Comparison of ENCODE assay signal across 8 mouse cellular contexts in the genomic region with DNA sequence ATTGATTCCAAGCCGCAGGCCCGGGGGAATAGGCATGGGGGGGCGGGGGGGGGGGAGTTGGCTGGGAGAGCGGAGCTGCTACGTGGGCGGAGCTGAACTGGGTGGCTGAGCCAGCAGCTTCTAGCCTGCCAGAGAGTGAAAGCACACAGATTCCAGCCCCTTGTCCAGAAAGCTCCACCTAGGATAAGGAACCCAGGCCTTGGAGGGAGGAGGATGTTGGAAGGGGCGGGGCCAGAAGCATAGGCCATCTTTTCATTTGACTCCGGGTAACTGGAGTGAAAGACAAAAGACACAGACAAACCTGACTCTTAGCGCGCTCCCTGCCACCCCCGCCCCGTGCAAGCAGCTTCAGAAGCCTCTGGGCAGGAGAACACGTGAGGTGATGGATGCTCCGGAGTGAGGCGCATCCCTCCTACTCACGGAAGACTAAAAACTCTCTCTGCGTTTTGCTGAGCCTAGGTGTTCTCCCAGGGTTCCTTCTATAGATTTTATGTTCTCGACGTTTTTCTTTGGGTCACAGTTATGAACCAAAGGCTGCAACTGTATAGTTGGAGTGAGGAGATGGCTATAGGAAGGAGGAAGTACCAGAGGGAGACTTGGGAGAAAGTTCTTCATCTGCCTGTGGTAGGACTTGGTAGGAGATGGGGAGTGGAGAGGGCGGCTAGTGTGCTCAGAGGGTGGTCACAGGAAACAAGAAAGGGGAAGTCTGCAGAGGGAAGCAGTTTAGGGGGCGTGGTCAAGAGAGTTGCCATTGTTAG.
DNase-seq lines count a peak whose midpoint lies in the region; ATAC-seq and TF ChIP-seq lines count a peak whose summit lies in the region.

No protein-coding gene starts in this region.

- TF ChIP-seq CTCF in testis, adult 2 months (IDR thresholded peaks at IDR 0.05; ENCODE audit: control insufficient read depth, insufficient read depth, insufficient replicate concordance, low read depth, low read length): no peak

- no peaks in the 10 kb centered on the region for H3K36me3 ChIP-seq in forebrain, embryonic 11.5 days (ENCODE audit: control insufficient read depth, insufficient read depth, low read length)
- no peaks in the 10 kb centered on the region for H3K36me3 ChIP-seq in heart, embryonic 16.5 days (ENCODE audit: control insufficient read depth, insufficient read depth)
- H3K36me3 ChIP-seq in liver, embryonic 15.5 days (replicated peaks): no peaks in the 10 kb centered on the region
- no peaks in the 10 kb centered on the region for H3K36me3 ChIP-seq in neural tube, embryonic 11.5 days (ENCODE audit: control insufficient read depth, insufficient read depth, low read length)
- H3K36me3 ChIP-seq in testis, adult 2 months (ENCODE audit: control insufficient read depth, insufficient read depth, low read length): no peaks in the 10 kb centered on the region

- peak overlapping the region; percentile 27 for H3K4me3 ChIP-seq in forebrain, embryonic 11.5 days (ENCODE audit: low read depth, low read length)
- H3K4me3 ChIP-seq in heart, embryonic 16.5 days (ENCODE audit: low read length): peak overlapping the region; percentile 56
- no peak overlapping the region; the same call in 1 of the 2 replicates for H3K4me3 ChIP-seq in liver, embryonic 15.5 days (replicated peaks)
- H3K4me3 ChIP-seq in neural tube, embryonic 11.5 days (ENCODE audit: low read depth, low read length): peak overlapping the region; percentile 34
- peak overlapping the region; percentile 56 for H3K4me3 ChIP-seq in testis, adult 2 months (ENCODE audit: control insufficient read depth, low read depth, low read length)

- no peaks in the 10 kb centered on the region for H3K9me3 ChIP-seq in forebrain, embryonic 11.5 days (ENCODE audit: control insufficient read depth, low read length)
- H3K9me3 ChIP-seq in heart, embryonic 16.5 days (replicated peaks; ENCODE audit: control insufficient read depth, low read length): no peaks in the 10 kb centered on the region
- H3K9me3 ChIP-seq in liver, embryonic 15.5 days (replicated peaks): no peaks in the 10 kb centered on the region
- H3K9me3 ChIP-seq in neural tube, embryonic 11.5 days (ENCODE audit: control insufficient read depth, low read length): no peaks in the 10 kb centered on the region

- DNase-seq in A20 (ENCODE audit: low read depth, low spot score): peak; percentile 90
- peak; percentile 53 to 74 for DNase-seq in adrenal gland, postnatal 36 days
- peak; percentile 85 for DNase-seq in forebrain, embryonic 11.5 days (ENCODE audit: low spot score)
- DNase-seq in kidney, postnatal 25 days: peak; percentile 78 to 89
- peak; percentile 72 for DNase-seq in neural tube, embryonic 11.5 days (ENCODE audit: low spot score)

- no peaks in the 10 kb centered on the region for H3K27me3 ChIP-seq in forebrain, embryonic 11.5 days (ENCODE audit: control insufficient read depth, insufficient read depth, low read length)
- peaks cover 5% of the 10 kb centered on the region for H3K27me3 ChIP-seq in heart, embryonic 16.5 days (ENCODE audit: control insufficient read depth, insufficient read depth, low read length)
- H3K27me3 ChIP-seq in liver, embryonic 15.5 days: no peaks in the 10 kb centered on the region; the same call in 1 of the 2 replicates
- H3K27me3 ChIP-seq in neural tube, embryonic 11.5 days (ENCODE audit: control insufficient read depth, insufficient read depth, low read length): no peaks in the 10 kb centered on the region
- H3K27me3 ChIP-seq in testis, adult 2 months (ENCODE audit: control insufficient read depth, insufficient read depth, low read length): no peaks in the 10 kb centered on the region

- TF ChIP-seq POLR2A in testis, adult 2 months (IDR thresholded peaks at IDR 0.05; ENCODE audit: control insufficient read depth, low read depth, low read length): no peak

- ATAC-seq in forebrain, embryonic 11.5 days (replicated peaks; ENCODE audit: low FRiP score): peak; percentile 93
- peak; percentile 86 for ATAC-seq in heart, embryonic 16.5 days (replicated peaks; ENCODE audit: extremely low read depth, insufficient read depth, low FRiP score)
- peak; percentile 49; the same call in 1 of the 2 replicates for ATAC-seq in liver, embryonic 15.5 days (ENCODE audit: insufficient read depth)
- peak; percentile 78 for ATAC-seq in neural tube, embryonic 11.5 days (ENCODE audit: insufficient read depth, low FRiP score, low TSS enrichment)

- H3K27ac ChIP-seq in forebrain, embryonic 11.5 days (ENCODE audit: low read depth, low read length): peak overlapping the region; percentile 54; the same call in 1 of the 2 replicates
- H3K27ac ChIP-seq in heart, embryonic 16.5 days (ENCODE audit: low read length): peak overlapping the region; percentile 77
- H3K27ac ChIP-seq in liver, embryonic 15.5 days (replicated peaks): no peak overlapping the region
- H3K27ac ChIP-seq in neural tube, embryonic 11.5 days (ENCODE audit: low read depth, low read length): peak overlapping the region; percentile 65
- H3K27ac ChIP-seq in testis, adult 2 months (ENCODE audit: control insufficient read depth, insufficient read depth, low read depth, low read length): no peak overlapping the region

- peaks cover 3% of the 10 kb centered on the region for H3K4me1 ChIP-seq in forebrain, embryonic 11.5 days (replicated peaks; ENCODE audit: control insufficient read depth, insufficient read depth, low read length)
- H3K4me1 ChIP-seq in heart, embryonic 16.5 days (ENCODE audit: control insufficient read depth, insufficient read depth, low read length): peaks cover 16% of the 10 kb centered on the region
- no peaks in the 10 kb centered on the region for H3K4me1 ChIP-seq in liver, embryonic 15.5 days (replicated peaks)
- H3K4me1 ChIP-seq in neural tube, embryonic 11.5 days (ENCODE audit: control insufficient read depth, insufficient read depth, low read length): peaks cover 13% of the 10 kb centered on the region
- peaks cover 14% of the 10 kb centered on the region for H3K4me1 ChIP-seq in testis, adult 2 months (ENCODE audit: control insufficient read depth, insufficient read depth, low read length)

- under 1% methylated on average over 21 of the region's 21 CpGs for WGBS in forebrain, embryonic 11.5 days
- WGBS in heart, embryonic 16.5 days: under 1% methylated on average over 21 of the region's 21 CpGs
- 3% methylated on average over 21 of the region's 21 CpGs for WGBS in liver, embryonic 15.5 days (ENCODE audit: insufficient replicate concordance)
- under 1% methylated on average over 21 of the region's 21 CpGs for WGBS in neural tube, embryonic 11.5 days

- H3K4me2 ChIP-seq in forebrain, embryonic 11.5 days (ENCODE audit: low read depth, low read length, severe bottlenecking): peak overlapping the region; percentile 62
- H3K4me2 ChIP-seq in heart, embryonic 16.5 days (ENCODE audit: low read depth, low read length): peak overlapping the region; percentile 78
- peak overlapping the region; percentile 46 for H3K4me2 ChIP-seq in liver, embryonic 15.5 days
- peak overlapping the region; percentile 62 for H3K4me2 ChIP-seq in neural tube, embryonic 11.5 days (ENCODE audit: low read depth)

- H3K9ac ChIP-seq in forebrain, embryonic 11.5 days (ENCODE audit: low read length): peak overlapping the region; percentile 62
- H3K9ac ChIP-seq in heart, embryonic 16.5 days (ENCODE audit: low read length): peak overlapping the region; percentile 56
- H3K9ac ChIP-seq in liver, embryonic 15.5 days: no peak overlapping the region
- peak overlapping the region; percentile 53 for H3K9ac ChIP-seq in neural tube, embryonic 11.5 days (ENCODE audit: low read length)

Comparison
In these comparisons a context has a peak if more than half of its experiments do, and no peak if none do; other contexts are left out.
1. H3K27ac ChIP-seq: peak in forebrain, embryonic 11.5 days (single experiment), heart, embryonic 16.5 days (single experiment) and neural tube, embryonic 11.5 days (single experiment); none in liver, embryonic 15.5 days (single experiment) and testis, adult 2 months (single experiment).
2. Peak in every context shown above with its lines, with median percentiles within 50 percentile points of each other: DNase-seq, ATAC-seq and H3K4me2 ChIP-seq.